Mouse (Mus musculus): ENCODE measurements around the gene Cep350. TPM values are rescaled to one million over a fixed set of nuclear protein-coding genes. Genes with fewer than 3 reads are reported as not detected.
"Not testable (repeated sequence)": the region's sequence is repeated elsewhere in the genome, so short reads cannot be mapped to it uniquely, and the experiment has no call there.

The Cep350 gene
- total RNA-seq, 4 experiments from 2014 or later: 50.2 to 55.9 (median 50.4) TPM

DNA sequence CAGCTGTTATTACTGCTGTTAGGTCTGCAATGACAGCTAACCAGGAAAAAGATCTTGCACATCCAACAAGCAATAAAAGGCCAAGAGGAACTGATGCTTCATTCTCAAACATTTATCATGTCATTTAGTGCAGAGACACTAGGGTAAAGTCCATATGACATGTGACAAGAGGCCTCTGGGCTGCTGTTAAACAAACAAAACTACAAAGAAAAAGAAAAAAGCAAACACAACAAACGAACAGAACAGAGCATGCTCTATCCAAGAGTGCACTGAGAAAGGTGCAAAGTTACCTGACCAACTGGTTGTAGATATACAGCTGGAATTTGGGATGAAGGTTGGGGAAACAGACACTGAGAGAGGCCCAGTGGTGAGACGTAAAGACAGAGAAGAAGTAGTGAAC, 86.2 kb downstream of the Cep350 start:
- no peak for DNase-seq (ENCODE audit: low spot score in 2 of 2)

DNA sequence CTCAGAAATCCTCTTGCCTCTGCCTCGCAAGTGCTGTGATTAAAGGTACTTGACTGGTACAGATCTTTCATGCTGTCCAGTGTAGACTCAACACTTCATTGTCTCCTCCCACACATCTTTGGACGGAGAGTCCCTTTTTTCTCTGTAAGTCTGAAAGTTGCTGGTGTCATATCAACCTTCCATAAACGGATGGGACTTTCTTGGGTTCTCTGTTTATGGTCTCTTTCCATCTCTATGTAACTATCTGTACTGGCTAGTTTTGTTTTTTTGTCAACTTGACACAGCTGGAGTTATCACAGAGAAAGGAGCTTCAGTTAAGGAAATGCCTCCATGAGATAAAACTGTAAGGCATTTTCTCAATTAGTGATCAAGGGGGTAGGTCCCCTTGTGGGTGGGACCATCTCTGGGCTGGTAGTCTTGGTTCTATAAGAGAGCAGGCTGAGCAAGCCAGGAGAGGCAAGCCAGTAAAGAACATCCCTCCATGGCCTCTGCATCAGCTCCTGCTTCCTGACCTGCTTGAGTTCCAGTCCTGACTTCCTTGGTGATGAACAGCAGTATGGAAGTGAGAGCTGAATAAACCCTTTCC, 90.3 kb downstream of the Cep350 start:
- DNase-seq (ENCODE audit: low spot score in 2 of 2): not testable (repeated sequence)

DNA sequence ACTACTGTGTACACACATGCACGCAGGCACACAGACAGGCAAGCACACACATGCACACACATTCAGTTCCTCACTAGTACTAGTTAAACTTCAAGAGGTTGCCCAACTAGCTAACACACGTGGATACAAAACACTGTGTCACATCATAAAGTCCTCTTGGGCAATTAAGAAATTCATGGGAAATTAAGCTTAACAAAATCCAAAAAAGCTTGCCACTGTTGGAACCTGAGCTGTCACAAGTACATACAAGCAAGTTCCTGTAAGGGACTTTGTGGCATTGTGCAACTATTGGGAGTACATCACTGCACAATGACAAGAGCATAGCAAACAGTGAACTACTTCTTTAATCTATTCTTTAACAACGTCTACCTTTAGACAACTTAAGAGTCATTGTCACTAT, 93.5 kb downstream of the Cep350 start:
- DNase-seq (ENCODE audit: low spot score in 2 of 2): no peak

DNA sequence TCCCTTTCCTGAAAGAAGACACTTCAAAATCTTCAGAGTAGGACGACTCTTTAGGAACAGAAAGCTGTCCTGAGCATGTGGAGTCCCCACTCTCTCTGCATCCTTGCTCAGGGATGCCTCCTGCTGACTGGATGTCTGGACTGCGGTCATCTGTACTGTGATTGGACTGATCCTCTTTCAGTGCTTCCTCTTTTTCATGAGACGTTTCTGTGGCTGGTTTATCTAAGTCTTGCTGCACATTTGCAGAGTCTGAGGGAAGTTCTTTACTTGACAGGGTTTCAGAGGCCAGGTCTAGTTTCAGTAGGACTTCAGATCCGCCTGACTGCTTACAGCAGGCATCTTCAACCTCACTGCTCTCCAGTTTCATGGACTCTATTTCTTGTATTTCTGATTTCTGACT, 110.1 kb downstream of the Cep350 start:
- no peak for DNase-seq (ENCODE audit: low spot score in 2 of 2)

DNA sequence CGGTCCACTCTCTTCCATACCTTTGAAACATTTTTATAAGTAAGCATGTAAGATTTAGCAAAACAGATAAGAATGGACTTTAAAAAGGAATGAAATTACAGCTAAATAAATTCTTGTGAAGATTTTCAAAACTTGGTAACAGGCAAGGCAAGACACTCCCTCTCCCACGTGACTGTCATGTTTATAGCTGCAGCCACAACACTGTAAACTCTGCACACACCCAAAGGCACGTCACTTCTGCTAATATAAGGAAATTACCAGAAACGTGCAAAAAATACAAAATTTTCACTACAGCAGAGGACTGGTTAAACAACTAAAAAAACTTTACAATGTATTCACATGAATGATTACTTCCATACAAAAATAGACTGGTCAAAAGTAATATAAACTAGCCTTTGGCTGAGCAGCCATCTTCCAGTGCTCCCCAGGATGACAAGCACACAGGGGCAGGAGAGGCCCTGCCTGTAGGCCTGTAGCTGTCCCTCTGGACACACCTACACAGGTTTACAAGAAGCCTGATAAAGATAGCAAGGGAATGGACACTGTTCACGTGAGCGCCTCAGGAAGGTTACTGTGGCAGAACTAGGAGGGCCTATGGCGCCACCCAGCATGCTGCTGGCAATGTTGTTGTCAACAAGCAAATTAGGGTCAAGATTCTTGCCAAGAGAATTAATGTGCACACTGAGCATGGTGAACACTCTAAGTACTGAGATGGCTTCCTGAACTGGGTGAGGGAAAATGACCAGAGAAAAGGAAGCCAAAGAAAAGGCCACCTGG, 117.9 kb downstream of the Cep350 start:
- DNase-seq (ENCODE audit: low spot score in 2 of 2): no peak

DNA sequence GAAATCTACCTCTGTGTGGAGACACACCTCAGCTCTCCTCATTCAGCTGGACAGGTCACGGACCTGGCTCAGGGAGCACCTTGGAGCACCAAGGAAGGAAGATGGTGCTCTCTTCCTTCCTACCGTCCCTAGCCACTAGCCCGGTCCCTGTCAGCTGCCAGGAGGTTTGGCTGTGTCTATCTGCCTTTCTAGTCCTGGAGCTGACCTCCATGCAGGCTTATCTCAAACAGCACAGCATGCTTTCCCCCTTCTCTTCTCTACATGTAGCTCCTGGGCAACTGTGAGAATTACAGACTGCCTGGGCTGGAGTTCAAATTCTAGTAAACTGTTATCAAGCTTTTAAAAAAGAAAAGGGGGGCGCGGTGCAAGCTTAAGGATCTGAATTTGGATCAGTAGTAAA, 120.0 kb downstream of the Cep350 start:
- no peak for DNase-seq (ENCODE audit: low spot score in 2 of 2)

DNA sequence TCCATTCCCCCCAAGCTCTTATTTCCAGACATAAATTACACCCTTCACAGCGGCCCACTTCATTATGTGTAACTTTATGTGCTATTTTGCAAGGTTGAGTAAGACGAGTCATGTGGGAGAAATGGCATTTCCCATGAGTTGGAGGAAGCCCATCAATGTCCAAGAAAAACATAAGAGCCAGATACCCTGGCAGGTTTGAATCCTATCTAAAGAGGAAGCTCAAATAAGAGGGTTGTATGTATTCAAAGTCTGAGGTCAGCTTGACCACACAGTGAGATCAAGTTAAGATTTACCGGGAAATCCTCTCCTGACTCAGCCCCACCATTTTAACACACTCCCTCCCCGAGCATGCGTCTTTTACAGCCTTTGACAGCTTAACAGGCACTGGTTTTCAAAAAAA, 128.8 kb downstream of the Cep350 start:
- no peak for DNase-seq (ENCODE audit: low spot score in 2 of 2)

DNA sequence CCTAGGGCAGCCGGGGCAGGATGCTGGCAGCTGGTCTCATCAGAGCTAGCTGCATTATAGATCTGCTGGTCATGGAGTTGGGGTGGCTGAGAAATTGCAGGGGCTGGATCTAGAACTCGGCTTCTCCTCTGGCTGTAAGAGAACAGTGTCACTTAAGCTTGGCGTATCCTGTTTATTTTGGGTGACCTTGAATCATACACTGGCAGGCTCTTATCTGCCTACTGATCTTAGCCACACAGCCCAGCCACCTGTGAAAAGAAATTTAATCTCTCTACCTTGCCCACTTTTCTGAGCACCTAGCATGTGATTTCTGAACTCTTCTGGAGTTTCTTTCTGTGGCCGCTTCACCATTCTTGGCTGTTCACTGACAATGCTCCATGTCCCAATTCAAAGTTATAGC, 129.5 kb downstream of the Cep350 start:
- DNase-seq (ENCODE audit: low spot score in 2 of 2): no peak

DNA sequence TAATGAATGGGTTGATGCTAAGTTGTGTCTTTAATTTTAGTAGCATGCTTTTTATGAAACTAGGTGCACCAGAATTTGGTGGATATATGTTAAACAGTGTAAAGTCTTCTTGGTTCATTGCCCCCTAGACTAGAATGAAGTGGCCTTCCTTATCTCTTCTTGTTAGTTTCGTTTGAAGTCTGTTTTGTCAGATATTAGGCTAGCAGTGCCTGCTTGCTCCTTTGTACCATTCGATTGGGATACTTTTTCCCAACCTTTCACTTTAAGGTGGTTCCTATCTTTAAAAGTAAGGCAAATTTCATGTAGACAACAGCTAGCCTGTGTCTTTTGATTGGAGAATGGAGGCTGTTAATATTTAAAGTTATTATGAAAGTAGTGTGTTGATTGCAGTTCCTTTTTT, 137.4 kb downstream of the Cep350 start:
- DNase-seq (ENCODE audit: low spot score in 2 of 2): no peak

DNA sequence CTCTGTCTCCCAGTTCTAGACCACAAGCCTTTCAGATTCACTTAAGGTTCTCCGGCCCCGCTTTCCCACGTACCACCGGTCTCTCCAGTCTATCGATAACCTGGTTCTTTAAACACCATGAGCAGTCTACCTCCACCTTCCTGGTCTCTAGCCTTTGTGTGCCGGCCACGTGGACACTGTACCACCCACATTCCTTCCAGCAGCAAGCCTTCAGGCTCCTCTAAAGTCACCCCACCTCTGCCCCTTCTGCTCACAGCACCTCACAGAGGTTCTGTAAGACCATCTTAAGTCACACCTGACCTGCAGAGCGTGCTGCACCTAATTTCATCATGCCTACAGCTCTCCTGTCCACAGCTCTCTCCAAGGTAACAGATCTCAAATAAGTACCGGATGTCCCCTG, 139.4 kb downstream of the Cep350 start:
- no peak for DNase-seq (ENCODE audit: low spot score in 2 of 2)

DNA sequence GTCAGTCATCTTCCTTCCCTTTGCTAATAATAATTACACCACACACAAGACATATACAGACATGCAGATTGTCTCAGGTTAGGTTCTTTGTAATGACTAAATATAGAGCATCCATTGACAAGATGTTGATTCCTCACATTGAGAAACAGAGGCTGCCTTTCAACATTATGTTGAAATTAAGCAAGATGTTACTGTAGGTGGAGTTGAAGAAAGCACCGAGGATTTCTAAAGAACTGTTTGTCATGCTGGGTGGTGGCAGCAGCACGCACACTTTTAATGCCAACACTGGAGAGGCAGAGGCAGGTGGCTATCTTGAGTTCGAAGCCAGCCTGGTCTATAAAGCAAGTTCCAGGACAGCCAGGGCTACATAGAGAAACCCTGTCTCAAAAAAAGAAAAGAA, 141.1 kb downstream of the Cep350 start:
- DNase-seq (ENCODE audit: low spot score in 2 of 2): no peak

DNA sequence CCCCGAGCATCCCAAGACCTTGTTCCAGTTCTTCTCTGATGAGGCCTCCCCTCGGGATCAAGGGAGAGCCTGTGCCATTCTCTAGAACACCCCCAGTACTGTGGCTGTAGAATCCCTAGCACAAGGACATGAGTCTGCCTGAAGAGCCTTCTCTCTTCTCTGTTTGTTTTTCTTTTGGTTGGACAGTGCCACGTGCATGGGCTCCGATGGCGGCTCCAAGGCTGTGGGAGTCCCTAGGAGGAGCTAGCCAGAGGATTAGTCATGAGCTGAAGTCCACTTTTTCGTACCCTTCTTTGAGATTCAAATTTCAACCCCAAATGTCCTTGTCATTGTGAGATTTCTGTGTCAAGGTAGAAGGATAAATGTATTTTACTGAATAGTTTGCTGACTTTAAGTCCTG, 142.2 kb downstream of the Cep350 start:
- no peak for DNase-seq (ENCODE audit: low spot score in 2 of 2)

DNA sequence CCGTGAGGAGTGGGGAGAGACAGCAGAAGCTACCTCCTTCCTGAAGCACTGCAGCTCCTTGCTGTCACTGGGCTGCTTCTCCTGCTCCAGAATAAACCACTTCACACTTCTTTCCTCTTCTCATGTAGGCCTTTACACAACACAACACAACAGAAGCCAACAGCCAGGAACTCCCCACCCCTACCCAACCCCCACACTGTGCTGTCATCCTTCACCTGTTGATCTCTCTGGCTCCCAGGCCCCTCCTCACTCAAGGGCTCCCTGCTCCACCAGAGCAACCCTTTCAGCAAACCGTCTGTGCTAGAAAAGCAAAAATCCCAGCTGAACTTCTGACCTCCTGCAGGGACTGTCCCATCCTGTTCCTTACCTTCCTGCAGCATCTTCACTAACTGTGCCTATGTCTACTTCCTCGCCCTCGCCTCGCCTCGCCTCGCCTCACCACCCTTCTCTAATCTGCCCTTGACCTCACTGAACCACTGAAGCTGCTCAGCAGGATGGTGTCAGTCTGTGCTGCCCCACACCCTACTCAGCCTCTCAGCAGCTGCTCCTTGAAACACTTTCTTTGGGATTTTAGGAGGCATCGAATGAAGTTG, 145.3 kb downstream of the Cep350 start:
- no peak for DNase-seq (ENCODE audit: low spot score in 2 of 2)

DNA sequence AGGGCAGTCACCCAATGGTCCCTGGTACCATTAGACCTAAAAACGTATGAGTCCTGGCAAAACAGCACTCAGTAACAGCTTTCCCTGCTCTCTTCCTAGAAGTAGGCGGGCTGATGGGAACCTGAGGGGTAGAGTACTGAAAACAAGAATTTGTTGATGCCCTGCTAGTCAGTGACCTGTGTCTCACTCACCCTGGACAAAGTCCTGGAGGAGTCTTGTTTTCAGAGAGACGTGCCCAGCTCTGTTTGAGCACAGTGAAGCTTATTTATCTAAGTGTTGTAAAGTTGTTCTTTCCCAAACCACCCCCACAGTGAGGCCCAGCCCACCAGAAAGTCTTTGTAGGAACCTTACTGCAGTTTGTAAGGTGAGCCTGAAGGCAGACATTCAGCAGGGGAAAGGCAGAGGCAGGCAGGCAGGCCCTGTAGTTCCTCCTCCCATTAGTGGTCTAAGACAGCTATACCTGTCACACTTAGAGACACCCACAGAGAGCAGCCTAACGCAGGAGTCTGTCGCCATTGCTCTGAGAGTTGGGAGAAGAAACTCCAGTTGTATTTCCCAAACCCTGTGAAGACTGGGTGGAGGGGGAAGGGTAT, 146.2 kb downstream of the Cep350 start:
- DNase-seq (ENCODE audit: low spot score in 2 of 2): no peak

DNA sequence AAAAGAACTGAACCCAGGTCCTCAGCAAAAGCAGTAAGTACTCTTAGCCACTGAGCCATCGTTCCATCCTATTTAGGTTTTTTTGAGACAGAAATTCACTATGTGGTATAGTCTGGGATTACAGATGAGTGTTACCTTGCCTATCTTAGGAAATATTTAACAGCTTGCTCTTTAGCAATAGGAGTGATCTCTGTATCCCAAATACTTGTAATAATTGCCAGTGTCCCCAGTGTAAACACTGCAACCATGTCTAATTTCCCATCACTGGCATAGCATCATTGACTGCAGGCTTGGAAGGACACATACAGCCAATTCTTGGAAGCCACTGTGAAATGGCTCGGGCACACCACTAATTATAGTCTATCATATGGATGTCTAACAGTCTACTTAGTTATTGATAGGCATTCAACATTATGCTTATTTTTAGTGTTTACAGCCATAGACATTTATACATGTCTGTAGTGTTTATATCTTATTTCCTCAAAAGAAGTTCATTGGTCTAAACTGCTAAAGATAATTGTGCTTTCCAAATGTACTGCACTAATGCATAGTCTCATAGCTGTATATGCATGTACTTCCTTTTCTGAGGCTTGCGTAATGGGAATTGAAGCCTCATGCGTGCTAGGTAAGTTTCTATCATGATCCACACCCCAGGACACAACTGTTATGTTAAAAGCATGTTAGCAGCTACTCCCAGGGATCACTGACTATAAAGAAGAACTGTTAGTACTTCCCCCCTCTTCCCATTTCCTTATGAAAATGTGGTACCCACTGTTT, 146.9 kb downstream of the Cep350 start:
- no peak for DNase-seq (ENCODE audit: low spot score in 2 of 2)

DNA sequence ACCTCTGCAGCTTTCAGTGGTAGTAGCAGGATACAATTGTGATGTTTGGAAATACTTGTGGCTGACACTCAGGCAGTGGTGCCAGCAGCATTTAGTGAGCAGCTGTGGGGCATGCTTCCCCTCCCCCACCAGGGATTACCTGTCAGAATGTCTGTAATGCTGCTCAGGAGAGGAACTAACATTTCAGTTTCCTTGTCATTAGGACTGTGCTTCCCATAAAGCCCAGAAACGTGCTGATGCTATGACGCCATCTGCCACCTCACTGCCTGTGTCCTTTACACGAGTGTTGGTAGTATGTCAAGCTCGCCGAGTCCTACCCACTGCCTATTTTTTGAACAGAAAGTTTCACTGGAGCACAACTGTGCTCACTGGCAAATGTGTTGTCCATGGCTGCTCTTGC, 152.4 kb downstream of the Cep350 start:
- no peak for DNase-seq (ENCODE audit: low spot score in 2 of 2)

DNA sequence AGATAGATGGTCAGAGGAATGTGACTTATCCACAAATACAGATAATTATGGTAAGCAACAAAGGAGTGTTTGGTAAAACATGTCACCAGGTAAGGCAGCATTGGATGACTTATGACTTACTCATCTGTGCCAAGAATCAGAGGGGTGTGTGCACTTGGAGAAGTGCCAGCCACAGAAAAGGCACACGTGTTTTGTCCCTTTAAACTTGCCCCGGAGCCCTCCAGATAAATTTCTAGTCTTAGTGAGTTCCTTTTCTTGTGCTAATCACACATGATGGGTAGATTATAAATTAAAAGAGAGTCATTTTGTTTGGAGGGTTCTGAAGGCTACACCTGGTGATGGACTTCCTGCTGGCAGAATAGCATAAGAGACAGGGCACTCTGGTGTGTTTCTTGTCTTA, 156.9 kb downstream of the Cep350 start:
- DNase-seq (ENCODE audit: low spot score in 2 of 2): no peak

DNA sequence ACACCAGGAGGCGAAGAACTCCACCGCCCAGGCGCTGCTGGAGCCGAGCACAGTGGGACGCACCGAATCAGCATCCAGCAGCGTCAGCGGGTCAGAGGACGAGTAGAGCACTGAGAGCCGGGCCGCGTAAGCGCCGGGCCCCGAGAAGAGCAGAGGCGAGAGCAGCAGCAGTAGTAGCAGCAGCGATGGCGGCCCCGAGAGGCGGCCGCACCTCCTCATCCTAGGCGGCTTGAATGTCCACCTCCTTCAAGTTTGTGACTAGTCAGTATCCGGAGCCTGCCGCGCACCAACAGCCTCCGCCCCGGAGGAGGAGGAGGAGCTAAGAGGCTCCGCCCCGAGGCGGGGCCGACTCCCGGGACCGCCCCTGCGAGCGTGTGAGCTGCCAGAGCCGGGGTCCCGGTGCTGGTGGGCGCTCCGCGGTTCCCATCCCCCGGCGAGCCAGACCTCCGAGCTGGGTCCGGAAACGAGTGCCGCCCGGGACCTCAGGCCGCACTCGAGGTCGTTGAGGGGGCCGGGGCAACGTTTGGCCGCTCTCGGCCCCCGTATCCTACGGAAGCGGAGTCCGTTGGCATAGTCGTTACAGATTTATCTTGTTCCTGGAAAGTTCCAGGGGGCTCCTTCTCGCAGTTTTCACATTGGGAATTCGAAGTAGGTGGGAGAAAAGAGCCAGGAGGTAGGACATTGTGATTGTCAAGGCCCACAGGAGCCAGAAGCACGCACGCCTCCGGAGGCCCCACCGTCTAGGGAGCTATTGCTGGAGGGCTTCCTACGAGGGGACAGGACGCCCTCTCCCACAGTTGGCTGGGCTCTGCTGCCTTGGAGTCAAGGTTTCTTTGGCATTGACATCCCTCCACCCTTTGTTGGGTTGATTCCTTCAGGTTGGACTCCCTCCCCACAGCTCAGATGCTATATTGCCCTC, 160.2 kb downstream of the Cep350 start, which contains the start of gene Qsox1:
Gene Qsox1, minus strand, starts transcription at position 309 of the 919 bp plus-strand sequence.
- peak; percentile 61 to 68 for DNase-seq (ENCODE audit: low spot score in 2 of 2)

DNA sequence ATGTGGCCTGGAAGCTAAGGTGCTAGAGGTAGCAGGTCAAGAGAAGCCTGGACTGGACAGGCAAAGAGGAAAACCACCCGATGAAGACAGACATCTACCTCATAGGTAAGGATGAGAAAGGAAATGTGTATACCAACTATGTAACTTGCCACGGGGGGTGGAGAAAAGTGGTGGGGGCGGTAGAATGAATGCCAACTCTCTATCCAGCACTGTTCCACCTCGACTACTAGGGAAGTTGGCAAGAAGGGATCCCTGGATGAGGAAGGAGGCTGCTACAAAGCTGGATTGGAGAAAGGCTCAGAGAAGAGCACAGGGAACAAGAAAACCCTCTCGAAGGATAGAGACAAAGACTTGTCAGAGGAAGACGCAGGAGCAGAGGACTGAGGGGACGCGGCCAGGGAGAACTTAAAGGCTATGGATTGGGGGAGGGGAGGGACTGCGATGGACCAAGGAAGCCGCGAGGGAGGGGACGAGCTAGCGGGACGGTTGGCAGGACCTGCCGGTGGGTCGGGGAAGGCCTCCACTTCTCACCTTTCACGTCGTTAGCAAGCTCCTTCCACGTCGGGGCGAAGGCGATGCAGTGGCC, 161.0 kb downstream of the Cep350 start:
- no peak for DNase-seq (ENCODE audit: low spot score in 2 of 2)

DNA sequence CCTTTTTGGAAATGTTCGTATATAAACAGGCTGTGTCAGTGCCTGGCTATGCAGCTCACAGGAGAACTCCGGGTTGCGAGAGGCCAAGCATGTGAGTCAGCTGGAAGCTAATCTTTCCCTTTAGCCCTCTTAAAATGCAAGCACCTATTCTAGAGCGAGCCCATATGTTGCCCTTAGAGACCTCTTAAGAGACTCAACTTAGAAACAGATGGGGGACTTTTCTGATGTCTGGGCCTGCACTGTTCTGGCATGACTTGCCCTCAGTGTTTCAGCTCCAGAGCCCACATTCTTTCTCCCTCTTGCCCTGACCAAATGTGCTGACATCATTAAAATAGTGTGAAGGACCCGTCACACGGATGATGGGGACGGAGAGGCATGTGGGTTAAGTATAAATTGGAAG, 162.4 kb downstream of the Cep350 start:
- no peak for DNase-seq (ENCODE audit: low spot score in 2 of 2)

Measured in left cerebral cortex, adult 8-10 months (tissue).